Mouse (Mus musculus): ENCODE data around the gene Slc6a12. TPM values are rescaled to one million over a fixed set of nuclear protein-coding genes. Genes with fewer than 3 reads are reported as not detected.

Slc6a12 gene
- total RNA-seq (2021) = 1 to 10 TPM; 1.5 to 1.7 TPM

- intact Hi-C loops (cut with DNase I) = no loop called here
- no peak for DNase-seq (ENCODE audit: extremely low spot score in 1 of 2, low spot score in 2 of 2)
Measured at GRCm38 (mm10) chr6:121343026-121343770, at the start of gene Slc6a12. Gene Slc6a12 (plus strand): TSS chr6:121343076.

- DNase-seq (ENCODE audit: extremely low spot score in 1 of 2, low spot score in 2 of 2) = no peak
- intact Hi-C loops (cut with DNase I) = no loop called here
Measured at GRCm38 (mm10) chr6:121299317-121299716, 43.6 kb upstream of the Slc6a12 start.

- intact Hi-C loops (cut with DNase I) = no loop called here
- DNase-seq (ENCODE audit: extremely low spot score in 1 of 2, low spot score in 2 of 2) = peak in 1 of 2 experiments; percentile 74
Measured at GRCm38 (mm10) chr6:121299954-121300353, 42.9 kb upstream of the Slc6a12 start, which contains the start of gene Slc6a13. Gene Slc6a13 (plus strand): TSS chr6:121300227.

GRCm38 (mm10) chr6:121300504-121300903 lies 42.4 kb upstream of the Slc6a12 start:
- intact Hi-C loops (cut with DNase I) = no loop called here
- DNase-seq (ENCODE audit: extremely low spot score in 1 of 2, low spot score in 2 of 2) = no peak

GRCm38 (mm10) chr6:121303466-121304220 lies 39.2 kb upstream of the Slc6a12 start:
- intact Hi-C loops (cut with DNase I) = no loop called here
- DNase-seq (ENCODE audit: extremely low spot score in 1 of 2, low spot score in 2 of 2) = peak in 1 of 2 experiments; percentile 45

GRCm38 (mm10) chr6:121304630-121305029 lies 38.2 kb upstream of the Slc6a12 start:
- DNase-seq (ENCODE audit: extremely low spot score in 1 of 2, low spot score in 2 of 2) = no peak
- intact Hi-C loops (cut with DNase I) = no loop called here

GRCm38 (mm10) chr6:121305571-121305970 lies 37.3 kb upstream of the Slc6a12 start:
- no peak for DNase-seq (ENCODE audit: extremely low spot score in 1 of 2, low spot score in 2 of 2)
- intact Hi-C loops (cut with DNase I) = no loop called here

GRCm38 (mm10) chr6:121310984-121311383 lies 31.9 kb upstream of the Slc6a12 start:
- intact Hi-C loops (cut with DNase I) = no loop called here
- DNase-seq (ENCODE audit: extremely low spot score in 1 of 2, low spot score in 2 of 2) = no peak

GRCm38 (mm10) chr6:121319099-121319498 lies 23.8 kb upstream of the Slc6a12 start:
- no peak for DNase-seq (ENCODE audit: extremely low spot score in 1 of 2, low spot score in 2 of 2)
- intact Hi-C loops (cut with DNase I) = no loop called here

GRCm38 (mm10) chr6:121322381-121323110 lies 20.3 kb upstream of the Slc6a12 start:
- intact Hi-C loops (cut with DNase I) = no loop called here
- DNase-seq (ENCODE audit: extremely low spot score in 1 of 2, low spot score in 2 of 2) = no peak

GRCm38 (mm10) chr6:121325298-121325697 lies 17.6 kb upstream of the Slc6a12 start:
- no peak for DNase-seq (ENCODE audit: extremely low spot score in 1 of 2, low spot score in 2 of 2)
- intact Hi-C loops (cut with DNase I) = no loop called here

GRCm38 (mm10) chr6:121325740-121326139 lies 17.1 kb upstream of the Slc6a12 start:
- DNase-seq (ENCODE audit: extremely low spot score in 1 of 2, low spot score in 2 of 2) = no peak
- intact Hi-C loops (cut with DNase I) = no loop called here

GRCm38 (mm10) chr6:121326486-121327069 lies 16.3 kb upstream of the Slc6a12 start:
- DNase-seq (ENCODE audit: extremely low spot score in 1 of 2, low spot score in 2 of 2) = no peak

GRCm38 (mm10) chr6:121328417-121328884 lies 14.4 kb upstream of the Slc6a12 start:
- intact Hi-C loops (cut with DNase I) = no loop called here
- peak; percentile 42 to 81 for DNase-seq (ENCODE audit: extremely low spot score in 1 of 2, low spot score in 2 of 2)

More at GRCm38 (mm10) chr6:121326486-121327069, 16.3 kb upstream of the Slc6a12 start:
- intact Hi-C loops (cut with DNase I) = no loop called here

- DNase-seq (ENCODE audit: extremely low spot score in 1 of 2, low spot score in 2 of 2) = peak in 1 of 2 experiments; percentile 87
- intact Hi-C loops (cut with DNase I) = no loop called here
Measured at GRCm38 (mm10) chr6:121329848-121330508, 12.9 kb upstream of the Slc6a12 start.

- no peak for DNase-seq (ENCODE audit: extremely low spot score in 1 of 2, low spot score in 2 of 2)
- intact Hi-C loops (cut with DNase I) = loop anchor here (5.0 kb wide), 1 partner anchor 196 kb away; no protein-coding TSS in a partner anchor
Measured at GRCm38 (mm10) chr6:121335841-121336240, 7.0 kb upstream of the Slc6a12 start.

GRCm38 (mm10) chr6:121336558-121336957 lies 6.3 kb upstream of the Slc6a12 start:
- intact Hi-C loops (cut with DNase I) = loop anchor here (5.0 kb wide), 1 partner anchor 196 kb away; no protein-coding TSS in a partner anchor
- DNase-seq (ENCODE audit: extremely low spot score in 1 of 2, low spot score in 2 of 2) = peak in 1 of 2 experiments; percentile 56

GRCm38 (mm10) chr6:121337229-121337628 lies 5.6 kb upstream of the Slc6a12 start:
- DNase-seq (ENCODE audit: extremely low spot score in 1 of 2, low spot score in 2 of 2) = no peak
- intact Hi-C loops (cut with DNase I) = loop anchor here (5.0 kb wide), 1 partner anchor 195 kb away; no protein-coding TSS in a partner anchor
